Mouse (Mus musculus) stomach, embryonic 14.5 days (tissue): ENCODE measurements around the gene Mtmr14. TPM values are rescaled to one million over a fixed set of nuclear protein-coding genes. Genes with fewer than 3 reads are reported as not detected.

Experiments
- ATAC-seq: fragments of 200-750 bp; cut with Nextera tagmentation; 2 replicates; pipeline ENCODE4 v1.8.0; 2017; ENCODE audit warnings: low read depth, moderate TSS enrichment; ENCODE audit not compliant: insufficient number of reproducible peaks, insufficient read depth, low FRiP score
- H3K27ac ChIP-seq: fragments of 300-500 bp; sonication (generic); 2 replicates; pipeline ENCODE4 v1.5.1; 2014; ENCODE audit warnings: mild to moderate bottlenecking, low read length, moderate library complexity, mixed read lengths
- H3K27me3 ChIP-seq: fragments of 300-500 bp; sonication (generic); 2 replicates; pipeline ENCODE4 v1.6.1; 2014; ENCODE audit warnings: low read length, control low read depth, mixed read lengths; ENCODE audit not compliant: control insufficient read depth, insufficient read depth
- H3K36me3 ChIP-seq: fragments of 300-500 bp; sonication (generic); 2 replicates; pipeline ENCODE4 v1.6.1; 2014; ENCODE audit warnings: mild to moderate bottlenecking, control low read depth, low read length, moderate library complexity, mixed read lengths; ENCODE audit not compliant: control insufficient read depth, insufficient read depth
- H3K4me1 ChIP-seq: fragments of 300-500 bp; sonication (generic); 2 replicates; pipeline ENCODE4 v1.6.1; 2014; ENCODE audit warnings: low read length, control low read depth, mixed read lengths; ENCODE audit not compliant: control insufficient read depth, insufficient read depth
- H3K4me2 ChIP-seq: fragments of 300-500 bp; sonication (generic); replicated peaks from 2 replicates; pipeline ENCODE4 v1.6.1; 2014; ENCODE audit warnings: low read depth, low read length, control low read depth
- H3K4me3 ChIP-seq: fragments of 300-500 bp; sonication (generic); 2 replicates; pipeline ENCODE4 v1.5.1; 2014; ENCODE audit warnings: low read depth, low read length, control low read depth
- H3K9ac ChIP-seq: fragments of 300-500 bp; sonication (generic); replicated peaks from 2 replicates; pipeline ENCODE4 v1.6.1; 2014; ENCODE audit warnings: low read depth, mild to moderate bottlenecking, control low read depth, low read length, moderate library complexity, mixed read lengths
- H3K9me3 ChIP-seq: fragments of 300-500 bp; sonication (generic); 2 replicates; pipeline ENCODE4 v1.6.1; 2016; ENCODE audit warnings: low read depth, low read length, control low read depth; ENCODE audit not compliant: control insufficient read depth
- WGBS: fragments of 180-500 bp; shearing (Covaris S2); extraction: QIAGEN DNeasy Blood & Tissue Kit; methylation state at CpG from one replicate; pipeline ENCODE4 v1.1.7; 2014; 5-methylcytosine and 5-hydroxymethylcytosine counted together
- polyA plus RNA-seq: library from polyadenylated mRNA; unstranded; fragments of >200 nt; fragmentation: Nextera tagmentation; extraction: Ambion mirVana; gene quantifications from 2 replicates; pipeline ENCODE4 v1.2.1, GENCODE M21; 2014

The Mtmr14 gene
- polyA plus RNA-seq, 1 experiment from 2014 or later, result 33.2 TPM

DNA sequence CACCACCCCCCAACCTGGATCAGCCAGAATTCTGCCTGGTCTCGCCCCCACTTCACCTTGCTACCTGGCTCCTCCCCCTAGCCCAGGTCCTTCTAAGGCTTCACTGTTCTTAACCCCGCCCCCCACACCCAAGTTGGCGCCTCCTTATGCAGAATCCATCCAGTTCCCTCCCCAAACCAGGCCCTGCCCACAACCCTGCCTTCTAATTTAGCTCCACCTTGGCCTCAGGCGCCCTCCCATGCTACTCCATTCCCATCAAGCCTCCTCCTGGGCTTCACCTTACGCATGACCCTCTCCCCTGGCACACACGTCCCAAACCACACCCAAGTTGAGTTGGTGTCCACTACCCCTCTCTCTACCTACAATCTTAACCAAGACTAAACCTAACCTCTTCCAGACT is 45.9 kb downstream of the Mtmr14 start:
- no peak overlapping the region; the same call in 1 of the 2 replicates for H3K4me3 ChIP-seq
- no peak overlapping the region for H3K9ac ChIP-seq
- no peak overlapping the region for H3K27ac ChIP-seq
- peak overlapping the region; percentile 20; the same call in 1 of the 2 replicates for H3K4me2 ChIP-seq
- ATAC-seq, result no peak
- no peaks in the 10 kb centered on the region for H3K4me1 ChIP-seq
- no peaks in the 10 kb centered on the region for H3K36me3 ChIP-seq
- H3K9me3 ChIP-seq, result no peaks in the 10 kb centered on the region
- peaks cover 9% of the 10 kb centered on the region; the same call in 1 of the 2 replicates for H3K27me3 ChIP-seq
- WGBS, result 11% methylated on average over 6 of the region's 6 CpGs

GRCm38 (mm10) chr6:113284931-113285330 is 47.3 kb downstream of the Mtmr14 start:
- ATAC-seq, result no peak
- no peak overlapping the region for H3K4me2 ChIP-seq
- no peaks in the 10 kb centered on the region for H3K9me3 ChIP-seq
- H3K27ac ChIP-seq, result no peak overlapping the region
- H3K4me1 ChIP-seq, result no peaks in the 10 kb centered on the region
- no peaks in the 10 kb centered on the region for H3K36me3 ChIP-seq
- H3K9ac ChIP-seq, result no peak overlapping the region
- peaks cover 9% of the 10 kb centered on the region; the same call in 1 of the 2 replicates for H3K27me3 ChIP-seq
- 76% methylated on average over 3 of the region's 3 CpGs for WGBS
- H3K4me3 ChIP-seq, result no peak overlapping the region

DNA sequence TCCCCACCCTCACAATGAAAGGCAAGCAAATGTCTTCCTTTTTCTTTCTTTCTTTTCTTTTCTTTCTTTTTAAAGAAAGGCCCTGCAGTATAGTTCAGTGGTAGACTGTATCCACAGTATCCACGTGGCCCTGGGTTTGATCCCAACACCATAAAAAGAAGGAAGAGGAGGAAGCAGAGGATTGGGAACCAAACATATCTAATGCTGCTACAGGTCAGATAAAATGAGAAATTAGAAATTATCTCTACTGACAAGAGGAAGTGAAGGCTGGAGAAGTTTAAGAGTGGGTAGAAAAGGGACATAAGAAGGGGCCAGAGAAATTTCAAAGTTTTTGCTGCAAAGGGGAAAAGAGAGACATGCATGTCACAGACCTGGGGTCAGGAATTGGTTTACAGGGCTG is 48.7 kb downstream of the Mtmr14 start:
- Histone ChIP-seq H3K9me3 (no peaks in the 10 kb centered on the region), H3K4me1 (no peaks in the 10 kb centered on the region), H3K4me2 (no peak overlapping the region), H3K4me3 (no peak overlapping the region), H3K27me3 (peaks cover 9% of the 10 kb centered on the region; the same call in 1 of the 2 replicates), H3K36me3 (no peaks in the 10 kb centered on the region), H3K27ac (no peak overlapping the region), H3K9ac (no peak overlapping the region)
- ATAC-seq, result no peak
- WGBS, result 57% methylated on average over 1 of the region's 1 CpGs

GRCm38 (mm10) chr6:113287236-113287635 is 49.6 kb downstream of the Mtmr14 start:
- WGBS, result 60% methylated on average over 4 of the region's 4 CpGs
- ATAC-seq, result no peak
- Histone ChIP-seq H3K36me3 (no peaks in the 10 kb centered on the region), H3K27me3 (peaks cover 7% of the 10 kb centered on the region; the same call in 1 of the 2 replicates), H3K9me3 (no peaks in the 10 kb centered on the region), H3K4me3 (no peak overlapping the region), H3K4me2 (no peak overlapping the region), H3K27ac (no peak overlapping the region), H3K4me1 (no peaks in the 10 kb centered on the region), H3K9ac (no peak overlapping the region)

GRCm38 (mm10) chr6:113289346-113289745 is 51.7 kb downstream of the Mtmr14 start:
- H3K27ac ChIP-seq, result no peak overlapping the region
- H3K4me1 ChIP-seq, result no peaks in the 10 kb centered on the region
- H3K9me3 ChIP-seq, result no peaks in the 10 kb centered on the region
- 86% methylated on average over 15 of the region's 15 CpGs for WGBS
- H3K4me2 ChIP-seq, result no peak overlapping the region
- H3K36me3 ChIP-seq, result no peaks in the 10 kb centered on the region
- H3K27me3 ChIP-seq, result no peaks in the 10 kb centered on the region
- H3K9ac ChIP-seq, result no peak overlapping the region
- H3K4me3 ChIP-seq, result no peak overlapping the region
- ATAC-seq, result no peak

DNA sequence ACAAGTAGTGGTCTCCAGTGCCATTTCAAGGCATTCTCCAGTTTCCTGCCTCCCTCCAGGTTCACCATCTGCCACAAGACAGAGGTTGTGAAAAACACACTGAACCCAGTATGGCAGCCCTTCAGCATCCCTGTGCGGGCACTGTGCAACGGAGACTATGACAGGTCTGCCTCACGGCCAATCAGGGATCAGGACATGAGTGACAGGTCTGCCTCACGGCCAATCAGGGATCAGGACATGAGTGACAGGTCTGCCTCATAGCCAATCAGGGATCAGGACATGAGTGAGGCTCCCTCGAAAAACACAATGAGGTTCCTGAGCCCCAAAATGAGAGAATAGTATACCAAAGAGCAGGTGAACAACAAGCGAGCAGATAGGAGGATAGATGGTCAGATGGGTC is 52.7 kb downstream of the Mtmr14 start:
- 62% methylated on average over 6 of the region's 6 CpGs for WGBS
- Histone ChIP-seq H3K4me1 (no peaks in the 10 kb centered on the region), H3K27ac (no peak overlapping the region), H3K9me3 (no peaks in the 10 kb centered on the region), H3K36me3 (no peaks in the 10 kb centered on the region), H3K4me3 (no peak overlapping the region), H3K27me3 (no peaks in the 10 kb centered on the region), H3K4me2 (no peak overlapping the region), H3K9ac (no peak overlapping the region)
- ATAC-seq, result no peak

DNA sequence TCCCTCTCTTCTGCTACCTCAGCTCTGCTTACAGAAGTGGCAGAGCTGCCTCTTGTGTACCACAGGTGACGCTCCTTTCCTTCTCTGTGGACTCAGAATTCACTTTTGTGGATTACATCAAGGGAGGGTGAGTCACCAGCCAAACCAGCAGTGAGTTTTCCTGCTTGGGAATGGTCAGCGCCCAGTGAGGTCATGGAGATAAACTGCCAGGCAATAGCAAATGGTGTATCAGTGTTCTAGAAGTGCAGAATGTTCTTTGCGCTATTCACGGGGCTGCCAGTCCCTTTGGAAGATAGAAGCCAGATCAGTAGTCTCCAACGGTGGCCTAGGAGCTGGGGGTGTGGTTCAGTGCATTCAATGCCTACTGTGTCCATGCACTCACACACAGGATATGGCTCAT is 55.3 kb downstream of the Mtmr14 start:
- Histone ChIP-seq H3K27ac (no peak overlapping the region), H3K9me3 (no peaks in the 10 kb centered on the region), H3K4me2 (no peak overlapping the region), H3K9ac (no peak overlapping the region), H3K4me1 (no peaks in the 10 kb centered on the region), H3K4me3 (no peak overlapping the region), H3K27me3 (no peaks in the 10 kb centered on the region), H3K36me3 (no peaks in the 10 kb centered on the region)
- ATAC-seq, result no peak
- 70% methylated on average over 5 of the region's 5 CpGs for WGBS

DNA sequence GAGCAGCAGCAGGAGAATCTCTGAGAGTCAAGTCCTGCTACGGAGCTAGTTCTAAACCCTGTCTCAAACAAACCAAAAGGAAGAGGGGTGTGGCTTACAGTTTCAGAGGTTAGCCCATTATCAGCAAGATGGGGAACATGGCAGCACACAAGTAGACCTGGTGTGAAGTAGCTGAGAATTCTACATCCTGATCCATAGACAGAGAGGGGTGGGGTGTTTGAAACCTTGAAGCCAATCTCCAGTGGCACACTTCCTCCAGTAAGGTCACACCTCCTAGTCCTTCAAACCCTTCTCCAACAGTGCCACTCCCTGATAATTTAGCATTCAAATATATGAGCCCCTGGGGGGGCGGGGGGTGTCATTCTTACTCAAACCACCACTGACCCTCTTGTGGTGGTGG is 58.4 kb downstream of the Mtmr14 start:
- Histone ChIP-seq H3K4me3 (no peak overlapping the region), H3K4me2 (no peak overlapping the region), H3K9ac (no peak overlapping the region), H3K27me3 (no peaks in the 10 kb centered on the region), H3K36me3 (no peaks in the 10 kb centered on the region), H3K9me3 (no peaks in the 10 kb centered on the region), H3K27ac (no peak overlapping the region), H3K4me1 (no peaks in the 10 kb centered on the region)
- no peak for ATAC-seq
- 74% methylated on average over 2 of the region's 2 CpGs for WGBS

- 64% methylated on average over 4 of the region's 4 CpGs for WGBS
- no peak overlapping the region for H3K4me2 ChIP-seq
- H3K4me3 ChIP-seq, result no peak overlapping the region
- no peaks in the 10 kb centered on the region for H3K4me1 ChIP-seq
- no peaks in the 10 kb centered on the region for H3K9me3 ChIP-seq
- no peak overlapping the region for H3K27ac ChIP-seq
- no peaks in the 10 kb centered on the region for H3K27me3 ChIP-seq
- H3K36me3 ChIP-seq, result no peaks in the 10 kb centered on the region
- no peak for ATAC-seq
- no peak overlapping the region for H3K9ac ChIP-seq
Observed at GRCm38 (mm10) chr6:113296639-113297038, 59.0 kb downstream of the Mtmr14 start.
